Mouse (Mus musculus): Measurements from ENCODE around the gene Slc25a47. TPM values are rescaled to one million over a fixed set of nuclear protein-coding genes. Genes with fewer than 3 reads are reported as not detected.
A peak's percentile ranks its signal among the peaks of the same experiment; 100 is the strongest.

Slc25a47 gene
- total and polyA plus RNA-seq, 2 experiments from 2014 or later, result 10.9 to 12.3 TPM

GRCm38 (mm10) chr12:108826282-108826957 is 9.4 kb upstream of the Slc25a47 start:
- H3K4me2 ChIP-seq (ENCODE audit: low read depth), result no peak overlapping the region
- no peak overlapping the region for H3K9ac ChIP-seq
- TF ChIP-seq CTCF (IDR thresholded peaks at IDR 0.05; ENCODE audit: low read depth), result no peak
- no peak overlapping the region for H3K4me3 ChIP-seq (ENCODE audit: low read depth, low read length)
- H3K36me3 ChIP-seq (ENCODE audit: insufficient read depth), result peaks cover 25% of the 10 kb centered on the region
- H3K9me3 ChIP-seq (ENCODE audit: low read length), result no peaks in the 10 kb centered on the region
- no peaks in the 10 kb centered on the region for H3K27me3 ChIP-seq (ENCODE audit: insufficient read depth, low read length)
- ATAC-seq, result no peak
- H3K27ac ChIP-seq (ENCODE audit: low read depth, low read length), result no peak overlapping the region
- no peaks in the 10 kb centered on the region for H3K4me1 ChIP-seq (ENCODE audit: insufficient read depth)
- DNase-seq, result no peak
- WGBS, result 97% methylated on average over 19 of the region's 19 CpGs

- Histone ChIP-seq H3K4me1 (ENCODE audit: insufficient read depth) (no peaks in the 10 kb centered on the region), H3K4me3 (ENCODE audit: low read depth, low read length) (no peak overlapping the region), H3K36me3 (ENCODE audit: insufficient read depth) (peaks cover 25% of the 10 kb centered on the region), H3K4me2 (ENCODE audit: low read depth) (no peak overlapping the region), H3K27me3 (ENCODE audit: insufficient read depth, low read length) (no peaks in the 10 kb centered on the region), H3K27ac (ENCODE audit: low read depth, low read length) (no peak overlapping the region), H3K9ac (no peak overlapping the region), H3K9me3 (ENCODE audit: low read length) (no peaks in the 10 kb centered on the region)
- ATAC-seq (no peak), DNase-seq (no peak)
- WGBS, result 93% methylated on average over 28 of the region's 28 CpGs
- TF ChIP-seq CTCF (IDR thresholded peaks at IDR 0.05; ENCODE audit: low read depth), result no peak
Observed at GRCm38 (mm10) chr12:108826958-108827535, 8.8 kb upstream of the Slc25a47 start.

- no peaks in the 10 kb centered on the region for H3K9me3 ChIP-seq (ENCODE audit: low read length)
- H3K9ac ChIP-seq, result no peak overlapping the region
- H3K4me2 ChIP-seq (ENCODE audit: low read depth), result no peak overlapping the region
- WGBS, result 98% methylated on average over 6 of the region's 6 CpGs
- H3K36me3 ChIP-seq (ENCODE audit: insufficient read depth), result peaks cover 25% of the 10 kb centered on the region
- no peaks in the 10 kb centered on the region for H3K4me1 ChIP-seq (ENCODE audit: insufficient read depth)
- H3K27ac ChIP-seq (ENCODE audit: low read depth, low read length), result no peak overlapping the region
- no peak for DNase-seq
- no peaks in the 10 kb centered on the region for H3K27me3 ChIP-seq (ENCODE audit: insufficient read depth, low read length)
- no peak overlapping the region for H3K4me3 ChIP-seq (ENCODE audit: low read depth, low read length)
- ATAC-seq, result no peak
- TF ChIP-seq CTCF (IDR thresholded peaks at IDR 0.05; ENCODE audit: low read depth), result no peak
Observed at GRCm38 (mm10) chr12:108827641-108828040, 8.2 kb upstream of the Slc25a47 start.

GRCm38 (mm10) chr12:108829636-108830035 is 6.2 kb upstream of the Slc25a47 start:
- no peak overlapping the region for H3K4me3 ChIP-seq (ENCODE audit: low read depth, low read length)
- H3K4me2 ChIP-seq (ENCODE audit: low read depth), result no peak overlapping the region
- peaks cover 25% of the 10 kb centered on the region for H3K36me3 ChIP-seq (ENCODE audit: insufficient read depth)
- H3K27me3 ChIP-seq (ENCODE audit: insufficient read depth, low read length), result no peaks in the 10 kb centered on the region
- 73% methylated on average over 5 of the region's 5 CpGs for WGBS
- DNase-seq (no peak), ATAC-seq (no peak)
- peaks cover 4% of the 10 kb centered on the region for H3K4me1 ChIP-seq (ENCODE audit: insufficient read depth)
- H3K27ac ChIP-seq (ENCODE audit: low read depth, low read length), result no peak overlapping the region
- H3K9ac ChIP-seq, result no peak overlapping the region
- H3K9me3 ChIP-seq (ENCODE audit: low read length), result no peaks in the 10 kb centered on the region
- no peak for TF ChIP-seq CTCF (IDR thresholded peaks at IDR 0.05; ENCODE audit: low read depth)

- Histone ChIP-seq H3K9me3 (ENCODE audit: low read length) (no peaks in the 10 kb centered on the region), H3K27ac (ENCODE audit: low read depth, low read length) (no peak overlapping the region), H3K4me1 (ENCODE audit: insufficient read depth) (peaks cover 8% of the 10 kb centered on the region), H3K36me3 (ENCODE audit: insufficient read depth) (peaks cover 25% of the 10 kb centered on the region), H3K27me3 (ENCODE audit: insufficient read depth, low read length) (no peaks in the 10 kb centered on the region), H3K9ac (0 out of 2 replicates have a peak overlapping the region, but pooled peaks have one; percentile 2), H3K4me2 (ENCODE audit: low read depth) (no peak overlapping the region), H3K4me3 (ENCODE audit: low read depth, low read length) (no peak overlapping the region)
- no peak for TF ChIP-seq CTCF (IDR thresholded peaks at IDR 0.05; ENCODE audit: low read depth)
- no peak for ATAC-seq
- 84% methylated on average over 6 of the region's 6 CpGs for WGBS
- no peak for DNase-seq
Observed at GRCm38 (mm10) chr12:108830358-108830757, 5.5 kb upstream of the Slc25a47 start.

- no peaks in the 10 kb centered on the region for H3K9me3 ChIP-seq (ENCODE audit: low read length)
- peaks cover 16% of the 10 kb centered on the region for H3K4me1 ChIP-seq (ENCODE audit: insufficient read depth)
- 54% methylated on average over 9 of the region's 9 CpGs for WGBS
- TF ChIP-seq CTCF (IDR thresholded peaks at IDR 0.05; ENCODE audit: low read depth), result no peak
- H3K27ac ChIP-seq (ENCODE audit: low read depth, low read length), result no peak overlapping the region
- no peak overlapping the region for H3K9ac ChIP-seq
- H3K36me3 ChIP-seq (ENCODE audit: insufficient read depth), result peaks cover 11% of the 10 kb centered on the region; the same call in 1 of the 2 replicates
- no peak overlapping the region for H3K4me3 ChIP-seq (ENCODE audit: low read depth, low read length)
- ATAC-seq (no peak), DNase-seq (no peak)
- no peak overlapping the region for H3K4me2 ChIP-seq (ENCODE audit: low read depth)
- H3K27me3 ChIP-seq (ENCODE audit: insufficient read depth, low read length), result no peaks in the 10 kb centered on the region
Observed at GRCm38 (mm10) chr12:108831966-108832643, 3.7 kb upstream of the Slc25a47 start.

GRCm38 (mm10) chr12:108832851-108833250 is 3.0 kb upstream of the Slc25a47 start:
- WGBS, result 79% methylated on average over 8 of the region's 8 CpGs
- H3K4me1 ChIP-seq (ENCODE audit: insufficient read depth), result peaks cover 22% of the 10 kb centered on the region
- no peak overlapping the region for H3K4me2 ChIP-seq (ENCODE audit: low read depth)
- no peaks in the 10 kb centered on the region for H3K9me3 ChIP-seq (ENCODE audit: low read length)
- H3K27ac ChIP-seq (ENCODE audit: low read depth, low read length), result no peak overlapping the region
- DNase-seq, result no peak
- ATAC-seq, result no peak
- no peaks in the 10 kb centered on the region for H3K27me3 ChIP-seq (ENCODE audit: insufficient read depth, low read length)
- TF ChIP-seq CTCF (IDR thresholded peaks at IDR 0.05; ENCODE audit: low read depth), result no peak
- peaks cover 4% of the 10 kb centered on the region; the same call in 1 of the 2 replicates for H3K36me3 ChIP-seq (ENCODE audit: insufficient read depth)
- H3K4me3 ChIP-seq (ENCODE audit: low read depth, low read length), result no peak overlapping the region
- no peak overlapping the region for H3K9ac ChIP-seq

Measured in forebrain, postnatal 0 days (tissue).